Mouse (Mus musculus) lung, adult 18-20 months (tissue): ENCODE measurements at regions not wholly inside any gene's neighbourhood (a gene's known extent, or its start where the extent isn't known, plus 50 kb on each side); places are given as distances from the start of the nearest gene placed in this dataset.
"Not testable (repeated sequence)": the region's sequence is repeated elsewhere in the genome, so short reads cannot be mapped to it uniquely, and the experiment has no call there.

Experiments used
- DNase-seq, 2 experiments: peaks; one replicate each; pipeline ENCODE4 v3.0.0; 2022; ENCODE audit warnings: mixed read lengths in 2 of 2

- no peak for DNase-seq
Measured at GRCm38 (mm10) chr4:89621260-89621659, 58.0 kb upstream of the Dmrta1 start.

GRCm38 (mm10) chr4:89604721-89605120 is 74.5 kb upstream of the Dmrta1 start:
- no peak for DNase-seq

- DNase-seq: no peak
Measured at GRCm38 (mm10) chr4:89575529-89575928, 103.7 kb upstream of the Dmrta1 start.

- DNase-seq: no peak
Measured at GRCm38 (mm10) chr4:89554711-89555466, 124.3 kb upstream of the Dmrta1 start.

- no peak for DNase-seq
Measured at GRCm38 (mm10) chr4:89552556-89552955, 126.7 kb upstream of the Dmrta1 start.

GRCm38 (mm10) chr4:89550515-89550914 is 128.7 kb upstream of the Dmrta1 start:
- DNase-seq: no peak

GRCm38 (mm10) chr4:89532462-89532861 is 146.8 kb upstream of the Dmrta1 start:
- DNase-seq: no peak

- no peak for DNase-seq
Measured at GRCm38 (mm10) chr4:89530050-89530911, 149.0 kb upstream of the Dmrta1 start.

GRCm38 (mm10) chr4:89527966-89528365 is 151.3 kb upstream of the Dmrta1 start:
- DNase-seq: no peak

GRCm38 (mm10) chr4:89527326-89527725 is 151.9 kb upstream of the Dmrta1 start:
- peak; percentile 39 to 58 for DNase-seq

GRCm38 (mm10) chr4:89525525-89525924 is 153.7 kb upstream of the Dmrta1 start:
- not testable (repeated sequence) for DNase-seq

GRCm38 (mm10) chr4:89524260-89525200 is 154.7 kb upstream of the Dmrta1 start:
- DNase-seq: peak; percentile 53 to 64

- DNase-seq: no peak
Measured at GRCm38 (mm10) chr4:89523423-89524259, 155.6 kb upstream of the Dmrta1 start.

- DNase-seq: no peak
Measured at GRCm38 (mm10) chr4:89518027-89518426, 161.2 kb upstream of the Dmrta1 start.

GRCm38 (mm10) chr4:89515823-89516411 is 163.3 kb upstream of the Dmrta1 start:
- DNase-seq: no peak

GRCm38 (mm10) chr4:89514981-89515380 is 164.3 kb upstream of the Dmrta1 start:
- DNase-seq: no peak

- no peak for DNase-seq
Measured at GRCm38 (mm10) chr4:89510593-89510992, 168.6 kb upstream of the Dmrta1 start.

- no peak for DNase-seq
Measured at GRCm38 (mm10) chr4:89509655-89510391, 169.4 kb upstream of the Dmrta1 start.

- no peak for DNase-seq
Measured at GRCm38 (mm10) chr4:89508103-89508763, 171.0 kb upstream of the Dmrta1 start.

- DNase-seq: no peak
Measured at GRCm38 (mm10) chr4:89505368-89505819, 173.8 kb upstream of the Dmrta1 start.
